Mouse (Mus musculus): ENCODE measurements around the gene Selenow. TPM values are rescaled to one million over a fixed set of nuclear protein-coding genes. Genes with fewer than 3 reads are reported as not detected.

Selenow gene
- polyA plus RNA-seq, 1 experiment from 2014 or later = 1,130 TPM

GRCm38 (mm10) chr7:15944311-15944710, 22.1 kb upstream of the Selenow start:
- no peak overlapping the region for H3K27ac ChIP-seq
- no peak overlapping the region for H3K4me3 ChIP-seq (replicated peaks)
- H3K9me3 ChIP-seq = no peaks in the 10 kb centered on the region
- H3K4me2 ChIP-seq = peak overlapping the region; percentile 80; the same call in 1 of the 2 replicates
- ATAC-seq (ENCODE audit: low FRiP score) = no peak
- H3K36me3 ChIP-seq (replicated peaks) = peaks cover 51% of the 10 kb centered on the region
- H3K27me3 ChIP-seq = peaks cover 14% of the 10 kb centered on the region; the same call in 1 of the 2 replicates
- WGBS = 96% methylated on average over 1 of the region's 1 CpGs
- H3K9ac ChIP-seq = no peak overlapping the region
- H3K4me1 ChIP-seq = peaks cover 23% of the 10 kb centered on the region

- Histone ChIP-seq H3K27me3 (no peaks in the 10 kb centered on the region), H3K9me3 (no peaks in the 10 kb centered on the region), H3K9ac (no peak overlapping the region), H3K27ac (no peak overlapping the region), H3K4me1 (no peaks in the 10 kb centered on the region), H3K4me3 (replicated peaks) (no peak overlapping the region), H3K36me3 (replicated peaks) (peaks cover 86% of the 10 kb centered on the region), H3K4me2 (no peak overlapping the region)
- 97% methylated on average over 3 of the region's 3 CpGs for WGBS
- no peak for ATAC-seq (ENCODE audit: low FRiP score)
These were observed 16.4 kb upstream of the Selenow start for GRCm38 (mm10) chr7:15938621-15939020.

- no peaks in the 10 kb centered on the region for H3K9me3 ChIP-seq
- no peak overlapping the region for H3K9ac ChIP-seq
- 90% methylated on average over 5 of the region's 5 CpGs for WGBS
- peaks cover 75% of the 10 kb centered on the region for H3K36me3 ChIP-seq (replicated peaks)
- no peaks in the 10 kb centered on the region for H3K27me3 ChIP-seq
- H3K4me2 ChIP-seq = no peak overlapping the region
- H3K27ac ChIP-seq = no peak overlapping the region
- H3K4me3 ChIP-seq (replicated peaks) = no peak overlapping the region
- H3K4me1 ChIP-seq = no peaks in the 10 kb centered on the region
- no peak; the same call in 1 of the 2 replicates for ATAC-seq (ENCODE audit: low FRiP score)
These were observed 15.3 kb upstream of the Selenow start for GRCm38 (mm10) chr7:15937491-15937890.

GRCm38 (mm10) chr7:15933437-15934359, 11.5 kb upstream of the Selenow start:
- no peaks in the 10 kb centered on the region for H3K4me1 ChIP-seq
- no peaks in the 10 kb centered on the region for H3K9me3 ChIP-seq
- peaks cover 37% of the 10 kb centered on the region for H3K36me3 ChIP-seq (replicated peaks)
- H3K4me3 ChIP-seq (replicated peaks) = no peak overlapping the region
- no peak overlapping the region for H3K27ac ChIP-seq
- no peak overlapping the region for H3K4me2 ChIP-seq
- no peaks in the 10 kb centered on the region for H3K27me3 ChIP-seq
- H3K9ac ChIP-seq = no peak overlapping the region
- 68% methylated on average over 16 of the region's 16 CpGs for WGBS
- ATAC-seq (ENCODE audit: low FRiP score) = no peak

- Histone ChIP-seq H3K27ac (no peak overlapping the region), H3K27me3 (no peaks in the 10 kb centered on the region), H3K36me3 (replicated peaks) (peaks cover 16% of the 10 kb centered on the region), H3K9me3 (no peaks in the 10 kb centered on the region), H3K9ac (no peak overlapping the region), H3K4me1 (no peaks in the 10 kb centered on the region), H3K4me2 (no peak overlapping the region), H3K4me3 (replicated peaks) (no peak overlapping the region)
- 81% methylated on average over 3 of the region's 3 CpGs for WGBS
- no peak for ATAC-seq (ENCODE audit: low FRiP score)
These were observed 9.4 kb upstream of the Selenow start for GRCm38 (mm10) chr7:15931635-15932034.

GRCm38 (mm10) chr7:15930543-15930942, 8.3 kb upstream of the Selenow start:
- Histone ChIP-seq H3K36me3 (replicated peaks) (peaks cover 7% of the 10 kb centered on the region), H3K27ac (no peak overlapping the region), H3K27me3 (no peaks in the 10 kb centered on the region), H3K9me3 (no peaks in the 10 kb centered on the region), H3K9ac (no peak overlapping the region), H3K4me2 (no peak overlapping the region), H3K4me3 (replicated peaks) (no peak overlapping the region), H3K4me1 (no peaks in the 10 kb centered on the region)
- 72% methylated on average over 2 of the region's 2 CpGs for WGBS
- ATAC-seq (ENCODE audit: low FRiP score) = no peak

- Histone ChIP-seq H3K9ac (no peak overlapping the region), H3K4me2 (no peak overlapping the region), H3K9me3 (no peaks in the 10 kb centered on the region), H3K4me3 (replicated peaks) (no peak overlapping the region), H3K27me3 (no peaks in the 10 kb centered on the region), H3K4me1 (no peaks in the 10 kb centered on the region), H3K27ac (no peak overlapping the region), H3K36me3 (replicated peaks) (0 out of 2 replicates have a peak, but pooled peaks cover under 1% of the 10 kb centered on the region)
- ATAC-seq (ENCODE audit: low FRiP score) = 0 out of 2 replicates have a peak, but pooled peaks have one; percentile 11
- WGBS = 40% methylated on average over 4 of the region's 4 CpGs
These were observed 7.7 kb upstream of the Selenow start for GRCm38 (mm10) chr7:15929910-15930309.

- Histone ChIP-seq H3K4me2 (peak overlapping the region; percentile 81), H3K9ac (peak overlapping the region; percentile 76), H3K36me3 (replicated peaks) (peaks cover 34% of the 10 kb centered on the region), H3K27me3 (peaks cover 9% of the 10 kb centered on the region; the same call in 1 of the 2 replicates), H3K9me3 (no peaks in the 10 kb centered on the region), H3K4me1 (peaks cover 22% of the 10 kb centered on the region), H3K4me3 (replicated peaks) (peak overlapping the region; percentile 72), H3K27ac (peak overlapping the region; percentile 75)
- peak; percentile 68 for ATAC-seq (ENCODE audit: low FRiP score)
- WGBS = 3% methylated on average over 10 of the region's 10 CpGs
These were observed 406 bp downstream of the Selenow start for GRCm38 (mm10) chr7:15921796-15922195.

GRCm38 (mm10) chr7:15920645-15921190, 1.5 kb downstream of the Selenow start:
- Histone ChIP-seq H3K4me1 (peaks cover 22% of the 10 kb centered on the region), H3K27ac (no peak overlapping the region), H3K36me3 (replicated peaks) (peaks cover 42% of the 10 kb centered on the region), H3K27me3 (peaks cover 9% of the 10 kb centered on the region; the same call in 1 of the 2 replicates), H3K9me3 (no peaks in the 10 kb centered on the region), H3K4me3 (replicated peaks) (peak overlapping the region; percentile 72), H3K4me2 (peak overlapping the region; percentile 81), H3K9ac (peak overlapping the region; percentile 76)
- 88% methylated on average over 6 of the region's 6 CpGs for WGBS
- no peak for ATAC-seq (ENCODE audit: low FRiP score)

GRCm38 (mm10) chr7:15919947-15920346, 2.3 kb downstream of the Selenow start:
- Histone ChIP-seq H3K9ac (0 out of 2 replicates have a peak overlapping the region, but pooled peaks have one; percentile 76), H3K27me3 (peaks cover 9% of the 10 kb centered on the region; the same call in 1 of the 2 replicates), H3K36me3 (replicated peaks) (peaks cover 42% of the 10 kb centered on the region), H3K4me2 (peak overlapping the region; percentile 81), H3K9me3 (no peaks in the 10 kb centered on the region), H3K27ac (no peak overlapping the region), H3K4me3 (replicated peaks) (peak overlapping the region; percentile 72; the same call in 1 of the 2 replicates), H3K4me1 (peaks cover 22% of the 10 kb centered on the region)
- ATAC-seq (ENCODE audit: low FRiP score) = no peak
- WGBS = 95% methylated on average over 9 of the region's 9 CpGs

GRCm38 (mm10) chr7:15918371-15918770, 3.8 kb downstream of the Selenow start:
- ATAC-seq (ENCODE audit: low FRiP score) = no peak
- H3K4me2 ChIP-seq = no peak overlapping the region
- H3K9ac ChIP-seq = no peak overlapping the region
- no peaks in the 10 kb centered on the region for H3K27me3 ChIP-seq
- H3K27ac ChIP-seq = no peak overlapping the region
- no peak overlapping the region for H3K4me3 ChIP-seq (replicated peaks)
- H3K4me1 ChIP-seq = peaks cover 22% of the 10 kb centered on the region
- H3K9me3 ChIP-seq = no peaks in the 10 kb centered on the region
- H3K36me3 ChIP-seq (replicated peaks) = peaks cover 42% of the 10 kb centered on the region

GRCm38 (mm10) chr7:15916996-15917395, 5.2 kb downstream of the Selenow start:
- peaks cover 42% of the 10 kb centered on the region for H3K36me3 ChIP-seq (replicated peaks)
- no peak overlapping the region for H3K4me3 ChIP-seq (replicated peaks)
- no peaks in the 10 kb centered on the region for H3K9me3 ChIP-seq
- no peaks in the 10 kb centered on the region for H3K27me3 ChIP-seq
- peaks cover 17% of the 10 kb centered on the region for H3K4me1 ChIP-seq
- 82% methylated on average over 4 of the region's 4 CpGs for WGBS
- H3K27ac ChIP-seq = no peak overlapping the region
- no peak overlapping the region for H3K9ac ChIP-seq
- no peak for ATAC-seq (ENCODE audit: low FRiP score)
- no peak overlapping the region for H3K4me2 ChIP-seq
